Mouse (Mus musculus): ENCODE data around the gene Gpr141. TPM values are rescaled to one million over a fixed set of nuclear protein-coding genes. Genes with fewer than 3 reads are reported as not detected.

Gene Gpr141
- 141 and 173 TPM in 2 replicates for total RNA-seq (2023)

DNA sequence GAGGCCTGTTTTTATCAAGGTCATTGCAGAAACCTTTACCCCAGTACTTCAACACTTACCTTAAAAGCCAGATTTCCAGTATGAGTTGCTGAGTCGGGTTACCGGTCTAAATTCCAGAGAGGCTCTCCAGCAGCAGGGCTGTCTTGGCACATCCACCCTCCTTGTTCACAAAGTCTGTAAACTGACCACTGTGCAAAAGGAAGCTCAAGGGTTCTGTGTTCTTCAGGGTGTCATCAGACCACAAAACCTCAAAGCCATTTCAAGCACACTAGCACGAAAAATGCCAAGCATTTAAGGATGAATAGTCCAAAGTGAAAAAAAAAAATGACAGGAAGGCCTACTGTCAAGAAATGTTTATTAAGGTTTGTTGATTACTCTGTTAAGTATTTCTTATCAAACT, at the start of gene Gpr141:
TSS of gene Gpr141 (minus strand) at position 187 of the 400 bp plus-strand sequence.

Other genes with a start within 250 kb of the Gpr141 start
- gene Epdr1, start 204.3 kb downstream of the Gpr141 start, total RNA-seq (2023) = 0.16 and 0.47 TPM in 2 replicates
- 0.60 TPM in 1 of 2 replicates, not detected in the other for gene Sfrp4, start 201.2 kb downstream of the Gpr141 start, total RNA-seq (2023)
- gene Nme8, start 126.5 kb downstream of the Gpr141 start, total RNA-seq (2023) = not detected in 2 replicates